Mouse (Mus musculus): ENCODE data around the gene Gpr4. TPM values are rescaled to one million over a fixed set of nuclear protein-coding genes. Genes with fewer than 3 reads are reported as not detected.

Gpr4 gene
- polyA plus RNA-seq, 1 experiment, result 5.5 TPM

- no peak for DNase-seq
- H3K4me3 ChIP-seq (ENCODE audit: control insufficient read depth, insufficient read depth, low read length), result no peak overlapping the region
- H3K36me3 ChIP-seq (ENCODE audit: control insufficient read depth, insufficient read depth, low read length), result no peaks in the 10 kb centered on the region
- 88% methylated on average over 2 of the region's 2 CpGs for WGBS
- TF ChIP-seq CTCF (IDR thresholded peaks at IDR 0.05; ENCODE audit: borderline replicate concordance, control insufficient read depth, extremely low read depth, insufficient read depth, low read length, poor library complexity) (no peak), POLR2A (IDR thresholded peaks at IDR 0.05; ENCODE audit: control insufficient read depth, extremely low read depth, insufficient read depth, low read length, poor library complexity) (no peak)
- H3K27ac ChIP-seq (ENCODE audit: control insufficient read depth, insufficient read depth, low read length), result no peak overlapping the region
- no peaks in the 10 kb centered on the region for H3K27me3 ChIP-seq (ENCODE audit: control insufficient read depth, insufficient read depth, low read length)
- no peaks in the 10 kb centered on the region for H3K4me1 ChIP-seq (replicated peaks; ENCODE audit: control insufficient read depth, insufficient read depth, low read length)
Observed at GRCm38 (mm10) chr7:19235092-19235671, 22.8 kb downstream of the Gpr4 start.

GRCm38 (mm10) chr7:19236411-19236810 lies 24.1 kb downstream of the Gpr4 start:
- Histone ChIP-seq H3K36me3 (ENCODE audit: control insufficient read depth, insufficient read depth, low read length) (no peaks in the 10 kb centered on the region), H3K4me3 (ENCODE audit: control insufficient read depth, insufficient read depth, low read length) (no peak overlapping the region), H3K27ac (ENCODE audit: control insufficient read depth, insufficient read depth, low read length) (no peak overlapping the region), H3K27me3 (ENCODE audit: control insufficient read depth, insufficient read depth, low read length) (no peaks in the 10 kb centered on the region), H3K4me1 (replicated peaks; ENCODE audit: control insufficient read depth, insufficient read depth, low read length) (no peaks in the 10 kb centered on the region)
- TF ChIP-seq POLR2A (IDR thresholded peaks at IDR 0.05; ENCODE audit: control insufficient read depth, extremely low read depth, insufficient read depth, low read length, poor library complexity), result no peak
- no peak for TF ChIP-seq CTCF (IDR thresholded peaks at IDR 0.05; ENCODE audit: borderline replicate concordance, control insufficient read depth, extremely low read depth, insufficient read depth, low read length, poor library complexity)
- no peak for DNase-seq
- WGBS, result 93% methylated on average over 2 of the region's 2 CpGs

GRCm38 (mm10) chr7:19238344-19238743 lies 26.0 kb downstream of the Gpr4 start:
- Histone ChIP-seq H3K27ac (ENCODE audit: control insufficient read depth, insufficient read depth, low read length) (no peak overlapping the region), H3K4me1 (replicated peaks; ENCODE audit: control insufficient read depth, insufficient read depth, low read length) (no peaks in the 10 kb centered on the region), H3K36me3 (ENCODE audit: control insufficient read depth, insufficient read depth, low read length) (no peaks in the 10 kb centered on the region), H3K4me3 (ENCODE audit: control insufficient read depth, insufficient read depth, low read length) (no peak overlapping the region), H3K27me3 (ENCODE audit: control insufficient read depth, insufficient read depth, low read length) (no peaks in the 10 kb centered on the region)
- TF ChIP-seq CTCF (IDR thresholded peaks at IDR 0.05; ENCODE audit: borderline replicate concordance, control insufficient read depth, extremely low read depth, insufficient read depth, low read length, poor library complexity) (no peak), POLR2A (IDR thresholded peaks at IDR 0.05; ENCODE audit: control insufficient read depth, extremely low read depth, insufficient read depth, low read length, poor library complexity) (no peak)
- 98% methylated on average over 4 of the region's 4 CpGs for WGBS
- no peak for DNase-seq

- peak; percentile 88 for DNase-seq
- Histone ChIP-seq H3K36me3 (ENCODE audit: control insufficient read depth, insufficient read depth, low read length) (no peaks in the 10 kb centered on the region), H3K4me1 (replicated peaks; ENCODE audit: control insufficient read depth, insufficient read depth, low read length) (no peaks in the 10 kb centered on the region), H3K27ac (ENCODE audit: control insufficient read depth, insufficient read depth, low read length) (no peak overlapping the region), H3K27me3 (ENCODE audit: control insufficient read depth, insufficient read depth, low read length) (no peaks in the 10 kb centered on the region), H3K4me3 (ENCODE audit: control insufficient read depth, insufficient read depth, low read length) (no peak overlapping the region)
- 0% methylated on average over 1 of the region's 1 CpGs for WGBS
- TF ChIP-seq POLR2A (IDR thresholded peaks at IDR 0.05; ENCODE audit: control insufficient read depth, extremely low read depth, insufficient read depth, low read length, poor library complexity) (no peak), CTCF (IDR thresholded peaks at IDR 0.05; ENCODE audit: borderline replicate concordance, control insufficient read depth, extremely low read depth, insufficient read depth, low read length, poor library complexity) (peak; percentile 80; the same call in 1 of the 2 replicates)
Observed at GRCm38 (mm10) chr7:19239423-19239822, 27.1 kb downstream of the Gpr4 start.

- no peak for DNase-seq
- no peaks in the 10 kb centered on the region for H3K4me1 ChIP-seq (replicated peaks; ENCODE audit: control insufficient read depth, insufficient read depth, low read length)
- WGBS, result 81% methylated on average over 1 of the region's 4 CpGs
- no peak overlapping the region for H3K27ac ChIP-seq (ENCODE audit: control insufficient read depth, insufficient read depth, low read length)
- TF ChIP-seq CTCF (IDR thresholded peaks at IDR 0.05; ENCODE audit: borderline replicate concordance, control insufficient read depth, extremely low read depth, insufficient read depth, low read length, poor library complexity) (no peak), POLR2A (IDR thresholded peaks at IDR 0.05; ENCODE audit: control insufficient read depth, extremely low read depth, insufficient read depth, low read length, poor library complexity) (no peak)
- H3K27me3 ChIP-seq (ENCODE audit: control insufficient read depth, insufficient read depth, low read length), result no peaks in the 10 kb centered on the region
- no peak overlapping the region for H3K4me3 ChIP-seq (ENCODE audit: control insufficient read depth, insufficient read depth, low read length)
- H3K36me3 ChIP-seq (ENCODE audit: control insufficient read depth, insufficient read depth, low read length), result peaks cover under 1% of the 10 kb centered on the region; the same call in 1 of the 2 replicates
Observed at GRCm38 (mm10) chr7:19239986-19240385, 27.6 kb downstream of the Gpr4 start.

GRCm38 (mm10) chr7:19240905-19241463 lies 28.6 kb downstream of the Gpr4 start:
- no peaks in the 10 kb centered on the region for H3K27me3 ChIP-seq (ENCODE audit: control insufficient read depth, insufficient read depth, low read length)
- H3K4me1 ChIP-seq (replicated peaks; ENCODE audit: control insufficient read depth, insufficient read depth, low read length), result no peaks in the 10 kb centered on the region
- no peak overlapping the region for H3K27ac ChIP-seq (ENCODE audit: control insufficient read depth, insufficient read depth, low read length)
- H3K36me3 ChIP-seq (ENCODE audit: control insufficient read depth, insufficient read depth, low read length), result peaks cover 6% of the 10 kb centered on the region; the same call in 1 of the 2 replicates
- WGBS, result 97% methylated on average over 8 of the region's 8 CpGs
- H3K4me3 ChIP-seq (ENCODE audit: control insufficient read depth, insufficient read depth, low read length), result no peak overlapping the region
- TF ChIP-seq CTCF (IDR thresholded peaks at IDR 0.05; ENCODE audit: borderline replicate concordance, control insufficient read depth, extremely low read depth, insufficient read depth, low read length, poor library complexity) (no peak), POLR2A (IDR thresholded peaks at IDR 0.05; ENCODE audit: control insufficient read depth, extremely low read depth, insufficient read depth, low read length, poor library complexity) (no peak)
- no peak for DNase-seq

Data from thymus, adult 2 months (tissue).